Mouse (Mus musculus) small intestine, adult 2 months (tissue): ENCODE results near the gene Rph3a.

Source experiments
- CTCF ChIP-seq: fragments of 200-500 bp; IDR thresholded peaks from 2 replicates; pipeline ENCODE4 v1.5.1; 2012; ENCODE audit warnings: low read depth, mild to moderate bottlenecking, control low read depth, inconsistent platforms, low read length, moderate library complexity, mixed read lengths; ENCODE audit not compliant: insufficient replicate concordance, insufficient read length; ENCODE audit errors: extremely low read depth
- POLR2A ChIP-seq: fragments of 200-500 bp; IDR thresholded peaks from 2 replicates; pipeline ENCODE4 v1.6.1; 2012; ENCODE audit warnings: low read depth, mild to moderate bottlenecking, control low read depth, inconsistent platforms, low read length, moderate library complexity

DNA sequence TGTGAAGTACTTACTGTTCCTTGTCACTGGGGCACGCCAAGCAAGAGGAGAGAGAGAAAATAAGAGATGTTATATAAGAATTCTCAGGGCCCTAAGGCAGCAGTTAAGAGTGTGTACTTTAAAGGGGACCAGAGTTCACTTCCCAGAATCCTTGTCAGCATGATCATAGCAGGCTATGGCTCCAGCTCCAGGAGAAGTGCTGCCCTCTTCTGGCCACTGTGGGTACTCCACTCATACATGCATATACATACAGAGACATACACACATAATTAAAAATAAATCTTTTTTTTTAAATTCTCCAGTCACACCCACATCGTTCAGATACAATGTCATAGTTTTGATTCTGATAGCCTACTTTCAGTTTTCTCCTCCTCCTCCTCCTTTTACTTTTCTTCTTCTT lies 29.8 kb downstream of the Rph3a start:
- peak; percentile 27; the same call in 1 of the 2 replicates for TF ChIP-seq CTCF
- no peak for TF ChIP-seq POLR2A
